Mouse (Mus musculus): ENCODE results near the gene Il12rb1. TPM values are rescaled to one million over a fixed set of nuclear protein-coding genes. Genes with fewer than 3 reads are reported as not detected.
A peak's percentile ranks its signal among the peaks of the same experiment; 100 is the strongest.

Il12rb1 gene
- polyA plus RNA-seq, 1 experiment from 2014 or later, result 0.36 TPM

GRCm38 (mm10) chr8:70804481-70805206 is 3.6 kb upstream of the Il12rb1 start, which contains the start of gene Mast3:
TSS of gene Mast3 (minus strand) at chr8:70805054.
- no peaks in the 10 kb centered on the region for H3K36me3 ChIP-seq (replicated peaks)
- WGBS, result under 1% methylated on average over 45 of the region's 45 CpGs
- peak; percentile 88 for ATAC-seq (replicated peaks)

DNA sequence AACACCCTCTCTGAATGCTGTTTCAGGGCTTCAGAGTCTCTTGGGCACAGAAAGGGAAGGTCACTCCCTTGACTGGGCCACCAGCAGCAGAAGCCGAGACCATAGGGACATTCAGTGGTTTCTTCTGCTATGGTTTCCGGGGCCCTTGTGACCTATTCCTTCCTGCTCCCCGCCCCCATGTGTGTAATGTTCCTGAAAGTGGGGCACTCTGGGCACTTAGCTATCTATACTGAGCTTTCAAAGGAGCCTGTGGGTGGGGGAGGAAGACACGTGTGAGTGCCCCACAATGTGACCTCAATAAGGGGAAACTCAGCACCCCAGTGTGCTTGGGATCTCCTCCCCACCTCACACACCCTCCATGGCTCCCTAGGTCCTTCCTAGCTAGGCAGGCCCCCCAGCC is 1.7 kb upstream of the Il12rb1 start:
- Histone ChIP-seq H3K36me3 (replicated peaks) (no peaks in the 10 kb centered on the region), H3K4me1 (peaks cover 18% of the 10 kb centered on the region), H3K27ac (no peak overlapping the region), H3K9me3 (no peaks in the 10 kb centered on the region), H3K9ac (no peak overlapping the region), H3K27me3 (replicated peaks) (peaks cover 44% of the 10 kb centered on the region), H3K4me3 (no peak overlapping the region), H3K4me2 (no peak overlapping the region)
- no peak for ATAC-seq (replicated peaks)
- 74% methylated on average over 4 of the region's 4 CpGs for WGBS

More at GRCm38 (mm10) chr8:70804481-70805206, 3.6 kb upstream of the Il12rb1 start, which contains the start of gene Mast3:
- H3K4me2 ChIP-seq, result peak within 1 kb of the TSS; percentile 88
- H3K9ac ChIP-seq, result peak within 1 kb of the TSS; percentile 44
- H3K27me3 ChIP-seq (replicated peaks), result peaks cover 56% of the 10 kb centered on the region
- no peaks in the 10 kb centered on the region for H3K9me3 ChIP-seq
- no peak within 1 kb of the TSS for H3K27ac ChIP-seq
- H3K4me1 ChIP-seq, result peaks cover 21% of the 10 kb centered on the region
- H3K4me3 ChIP-seq, result peak within 1 kb of the TSS; percentile 55

DNA sequence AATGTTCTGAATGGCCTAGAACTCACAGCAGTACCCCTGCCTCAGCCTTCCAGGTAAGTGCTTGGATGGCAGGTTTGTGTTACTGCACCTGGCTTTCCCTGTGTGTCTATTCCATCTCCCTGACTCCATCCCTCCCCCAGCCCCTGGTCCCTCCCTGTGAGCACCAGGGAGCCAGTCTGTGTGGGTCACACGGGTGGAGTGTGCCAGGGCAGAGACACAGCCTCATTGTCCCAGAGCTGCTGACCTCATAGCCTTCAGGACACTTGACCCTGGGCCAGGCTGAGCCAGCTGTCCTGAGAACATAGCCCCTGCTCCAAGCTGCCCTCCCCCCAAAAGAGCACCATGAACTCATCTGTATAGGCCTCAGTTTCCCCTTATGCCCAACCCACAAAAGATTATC is 945 bp upstream of the Il12rb1 start:
- Histone ChIP-seq H3K27ac (no peak overlapping the region), H3K27me3 (replicated peaks) (peaks cover 43% of the 10 kb centered on the region), H3K36me3 (replicated peaks) (no peaks in the 10 kb centered on the region), H3K9ac (no peak overlapping the region), H3K9me3 (no peaks in the 10 kb centered on the region), H3K4me3 (no peak overlapping the region), H3K4me1 (peaks cover 18% of the 10 kb centered on the region), H3K4me2 (no peak overlapping the region)
- WGBS, result 62% methylated on average over 1 of the region's 1 CpGs
- no peak for ATAC-seq (replicated peaks)

DNA sequence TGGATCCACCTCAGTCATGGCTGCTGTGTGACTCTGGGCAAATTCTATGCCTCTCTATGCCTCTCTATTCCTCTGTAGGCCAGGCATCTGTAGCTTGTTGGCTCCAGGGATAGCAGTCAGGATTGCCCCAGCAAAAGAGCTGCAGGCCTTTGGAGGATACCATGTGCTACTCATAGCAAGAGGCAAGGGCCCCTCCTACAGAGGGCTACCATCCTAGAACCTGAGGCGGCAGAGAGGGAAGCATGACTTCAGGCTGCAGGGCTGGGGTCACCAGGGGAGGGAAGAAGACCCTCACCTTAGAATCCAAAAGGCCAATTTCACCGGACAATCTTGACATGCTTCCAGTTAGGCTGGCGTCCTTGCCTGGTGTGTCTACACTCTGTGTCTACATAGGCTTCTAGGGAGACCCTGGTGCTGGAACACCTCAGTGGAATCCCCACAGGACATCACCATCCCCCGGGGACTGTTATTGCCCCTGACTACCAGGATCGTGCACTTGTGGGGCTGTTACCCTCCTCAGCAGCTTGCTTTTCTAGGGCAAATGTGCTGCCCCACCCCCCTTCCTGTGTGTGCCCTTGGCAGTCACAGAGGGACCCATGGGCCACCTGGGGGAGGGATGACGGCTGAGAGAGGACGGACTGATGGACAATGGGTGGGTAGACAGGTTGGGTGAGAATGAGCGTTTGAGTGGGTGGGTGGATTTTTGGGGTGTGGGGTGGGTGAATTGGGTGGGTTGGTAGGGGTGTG is 879 bp downstream of the Il12rb1 start:
- WGBS, result 80% methylated on average over 8 of the region's 8 CpGs
- peaks cover 27% of the 10 kb centered on the region for H3K27me3 ChIP-seq (replicated peaks)
- peaks cover 11% of the 10 kb centered on the region for H3K4me1 ChIP-seq
- no peak overlapping the region for H3K9ac ChIP-seq
- ATAC-seq (replicated peaks), result no peak
- no peak overlapping the region for H3K4me2 ChIP-seq
- no peaks in the 10 kb centered on the region for H3K36me3 ChIP-seq (replicated peaks)
- H3K9me3 ChIP-seq, result no peaks in the 10 kb centered on the region
- no peak overlapping the region for H3K4me3 ChIP-seq
- H3K27ac ChIP-seq, result no peak overlapping the region

DNA sequence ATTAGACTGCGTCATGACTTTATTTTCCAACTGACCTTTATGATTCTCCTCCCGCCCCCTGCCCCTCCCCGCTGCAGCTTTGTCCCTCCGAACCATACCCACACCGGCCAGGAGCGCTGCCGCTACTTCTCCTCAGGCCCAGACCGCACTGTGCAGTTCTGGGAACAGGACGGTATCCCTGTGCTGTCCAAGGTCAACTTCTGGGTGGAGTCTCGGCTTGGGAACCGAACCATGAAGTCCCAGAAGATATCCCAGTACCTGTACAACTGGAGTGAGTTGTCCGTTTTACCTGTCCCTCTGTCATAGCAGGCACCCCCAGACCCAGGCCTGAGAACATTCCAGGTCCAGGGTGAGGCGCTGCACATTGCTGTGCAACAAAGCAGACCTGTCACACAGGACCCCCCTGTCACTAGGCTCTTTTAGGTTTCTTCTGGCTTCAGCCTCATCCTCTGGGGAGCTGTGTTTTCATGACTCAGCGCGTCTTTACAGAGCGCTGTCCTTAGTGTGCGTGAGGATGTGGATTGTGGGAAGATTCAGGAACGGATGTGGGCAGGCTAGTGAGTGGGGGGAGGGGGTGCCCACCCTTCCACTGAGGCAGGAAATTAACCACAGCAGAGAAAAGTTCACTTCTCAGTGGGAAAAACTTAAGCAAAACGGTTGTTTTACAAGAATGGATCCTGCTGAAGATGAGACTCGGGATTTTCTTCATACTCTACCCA is 2.9 kb downstream of the Il12rb1 start:
- Histone ChIP-seq H3K4me1 (no peaks in the 10 kb centered on the region), H3K27me3 (replicated peaks) (peaks cover 23% of the 10 kb centered on the region)

GRCm38 (mm10) chr8:70812055-70812454 is 3.8 kb downstream of the Il12rb1 start:
- Histone ChIP-seq H3K27me3 (replicated peaks) (peaks cover 22% of the 10 kb centered on the region), H3K36me3 (replicated peaks) (no peaks in the 10 kb centered on the region), H3K9me3 (no peaks in the 10 kb centered on the region), H3K27ac (no peak overlapping the region), H3K4me2 (no peak overlapping the region), H3K4me1 (peaks cover 5% of the 10 kb centered on the region; the same call in 1 of the 2 replicates), H3K9ac (no peak overlapping the region), H3K4me3 (no peak overlapping the region)
- 39% methylated on average over 4 of the region's 4 CpGs for WGBS
- no peak for ATAC-seq (replicated peaks)

More for the DNA sequence above, 2.9 kb downstream of the Il12rb1 start:
- H3K4me2 ChIP-seq, result no peak overlapping the region
- no peak for ATAC-seq (replicated peaks)
- no peak overlapping the region for H3K27ac ChIP-seq
- no peaks in the 10 kb centered on the region for H3K9me3 ChIP-seq
- 74% methylated on average over 20 of the region's 20 CpGs for WGBS
- H3K4me3 ChIP-seq, result no peak overlapping the region
- H3K36me3 ChIP-seq (replicated peaks), result no peaks in the 10 kb centered on the region
- H3K9ac ChIP-seq, result no peak overlapping the region

DNA sequence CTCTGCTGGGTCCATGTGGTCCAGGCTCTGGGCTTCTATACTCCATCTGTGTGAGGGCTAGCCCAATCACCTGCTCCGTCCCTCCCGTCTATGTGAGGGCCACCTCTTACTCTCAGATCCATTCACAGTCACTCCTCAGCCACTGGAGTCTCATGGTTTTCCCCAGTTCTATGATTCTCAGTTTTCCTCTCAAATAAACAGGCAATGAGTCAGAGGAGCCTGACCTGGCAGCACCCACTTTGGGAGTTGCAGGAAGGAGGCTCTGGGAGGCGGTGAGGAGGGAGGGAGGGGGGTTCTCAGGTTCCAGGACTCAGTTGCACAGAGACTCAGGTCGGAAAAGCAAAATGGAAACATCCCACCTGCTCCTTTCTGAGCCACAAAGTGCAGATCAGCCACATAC is 4.6 kb downstream of the Il12rb1 start:
- Histone ChIP-seq H3K36me3 (replicated peaks) (no peaks in the 10 kb centered on the region), H3K4me3 (no peak overlapping the region), H3K9me3 (no peaks in the 10 kb centered on the region), H3K27me3 (replicated peaks) (peaks cover 22% of the 10 kb centered on the region), H3K27ac (no peak overlapping the region), H3K4me2 (no peak overlapping the region), H3K4me1 (peaks cover 5% of the 10 kb centered on the region; the same call in 1 of the 2 replicates), H3K9ac (no peak overlapping the region)
- ATAC-seq (replicated peaks), result no peak
- WGBS, result 62% methylated on average over 4 of the region's 4 CpGs

DNA sequence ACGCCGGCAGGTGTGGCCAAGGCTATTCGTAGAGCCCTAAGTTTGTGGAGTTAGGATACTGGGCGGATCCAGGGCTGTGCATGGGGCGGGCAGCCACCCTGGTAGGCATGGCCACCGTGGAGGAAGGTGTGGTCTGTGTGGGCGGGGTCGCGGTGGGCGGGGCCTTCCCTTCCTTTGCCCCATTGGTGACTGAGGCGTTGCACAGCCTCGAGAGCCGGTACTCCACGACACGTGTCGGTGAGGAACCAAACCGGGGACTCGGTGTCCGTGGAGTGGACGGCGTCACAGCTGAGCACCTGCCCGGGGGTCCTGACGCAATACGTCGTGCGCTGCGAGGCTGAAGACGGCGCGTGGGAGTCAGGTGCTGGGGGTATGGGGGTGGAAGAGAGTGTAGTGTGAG is 8.4 kb downstream of the Il12rb1 start:
- no peak overlapping the region for H3K9ac ChIP-seq
- no peak for ATAC-seq (replicated peaks)
- no peaks in the 10 kb centered on the region for H3K9me3 ChIP-seq
- WGBS, result 11% methylated on average over 30 of the region's 30 CpGs
- H3K4me2 ChIP-seq, result peak overlapping the region; percentile 34
- no peak overlapping the region for H3K4me3 ChIP-seq
- H3K36me3 ChIP-seq (replicated peaks), result no peaks in the 10 kb centered on the region
- H3K27ac ChIP-seq, result no peak overlapping the region
- peaks cover 5% of the 10 kb centered on the region; the same call in 1 of the 2 replicates for H3K4me1 ChIP-seq
- peaks cover 31% of the 10 kb centered on the region for H3K27me3 ChIP-seq (replicated peaks)

DNA sequence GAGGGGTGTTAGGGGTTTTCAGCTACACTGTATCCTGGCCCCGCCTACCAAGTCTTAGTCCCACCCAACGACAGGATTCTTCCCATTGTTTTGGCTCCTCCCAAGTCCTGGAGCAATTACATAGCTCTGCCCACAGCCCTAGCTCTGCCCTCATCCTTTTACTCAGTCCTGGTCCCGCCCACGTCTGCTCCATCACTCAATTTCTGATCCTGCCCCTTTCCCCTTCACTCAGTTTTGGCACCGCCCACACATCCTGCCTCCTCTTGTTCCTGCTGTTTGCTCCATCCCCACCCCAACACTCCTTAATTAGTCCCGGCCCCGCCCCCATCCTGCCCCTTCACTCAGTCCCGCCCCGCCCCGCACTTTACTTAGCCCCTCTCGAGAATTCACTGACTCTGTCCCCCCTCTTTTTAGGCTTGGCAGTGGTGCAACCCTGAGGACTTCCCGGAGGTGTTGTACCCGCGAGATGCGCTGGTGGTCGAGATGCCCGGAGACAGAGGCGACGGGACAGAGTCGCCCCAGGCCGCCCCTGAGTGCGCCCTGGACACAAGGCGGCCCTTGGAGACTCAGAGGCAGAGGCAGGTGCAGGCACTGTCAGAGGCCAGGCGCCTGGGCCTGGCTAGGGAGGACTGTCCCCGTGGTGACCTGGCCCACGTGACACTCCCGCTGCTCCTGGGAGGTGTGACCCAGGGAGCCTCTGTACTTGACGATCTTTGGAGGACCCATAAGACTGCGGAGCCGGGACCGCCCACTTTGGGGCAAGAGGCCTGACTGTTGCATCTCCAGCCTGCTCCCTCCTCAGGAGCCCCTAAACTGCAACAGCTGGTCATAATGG is 12.1 kb downstream of the Il12rb1 start:
- Histone ChIP-seq H3K4me1 (peaks cover 5% of the 10 kb centered on the region; the same call in 1 of the 2 replicates), H3K4me2 (no peak overlapping the region), H3K9me3 (no peaks in the 10 kb centered on the region), H3K4me3 (no peak overlapping the region), H3K27me3 (replicated peaks) (peaks cover 25% of the 10 kb centered on the region), H3K27ac (no peak overlapping the region), H3K9ac (no peak overlapping the region), H3K36me3 (replicated peaks) (no peaks in the 10 kb centered on the region)
- peak; percentile 25; the same call in 1 of the 2 replicates for ATAC-seq (replicated peaks)
- WGBS, result 4% methylated on average over 31 of the region's 31 CpGs

DNA sequence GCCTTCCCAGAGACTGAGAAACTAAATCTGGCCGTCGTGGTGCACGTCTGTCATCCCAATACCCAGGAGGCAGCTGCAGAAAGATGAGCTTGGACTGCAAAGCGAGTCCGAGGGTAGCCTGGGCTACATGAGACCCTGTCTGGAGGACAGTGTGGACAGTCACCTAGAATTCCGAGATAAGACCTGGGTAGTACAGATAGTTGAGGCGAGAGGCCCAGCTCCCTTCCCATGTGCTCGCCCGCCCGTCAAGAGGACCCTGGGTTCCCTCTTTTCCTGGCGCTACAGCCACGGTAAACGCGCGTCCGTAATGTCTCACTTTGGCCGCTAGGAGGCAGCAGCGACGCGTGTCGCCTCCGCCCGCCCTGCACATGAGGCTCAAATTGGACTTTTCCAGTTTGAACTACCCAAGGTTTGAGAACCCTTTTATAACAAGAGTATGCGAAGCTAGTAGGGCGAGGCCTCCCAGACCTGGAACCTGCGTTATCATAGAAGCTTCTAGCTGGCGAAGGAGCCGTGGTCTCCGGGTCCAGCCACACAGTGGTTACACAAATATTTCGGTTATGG is 13.2 kb downstream of the Il12rb1 start:
- Histone ChIP-seq H3K27me3 (replicated peaks) (peaks cover 13% of the 10 kb centered on the region), H3K36me3 (replicated peaks) (no peaks in the 10 kb centered on the region), H3K27ac (no peak overlapping the region), H3K9ac (no peak overlapping the region), H3K9me3 (no peaks in the 10 kb centered on the region), H3K4me3 (no peak overlapping the region), H3K4me1 (peaks cover 5% of the 10 kb centered on the region; the same call in 1 of the 2 replicates), H3K4me2 (no peak overlapping the region)
- 18% methylated on average over 30 of the region's 30 CpGs for WGBS
- peak; percentile 30; the same call in 1 of the 2 replicates for ATAC-seq (replicated peaks)

DNA sequence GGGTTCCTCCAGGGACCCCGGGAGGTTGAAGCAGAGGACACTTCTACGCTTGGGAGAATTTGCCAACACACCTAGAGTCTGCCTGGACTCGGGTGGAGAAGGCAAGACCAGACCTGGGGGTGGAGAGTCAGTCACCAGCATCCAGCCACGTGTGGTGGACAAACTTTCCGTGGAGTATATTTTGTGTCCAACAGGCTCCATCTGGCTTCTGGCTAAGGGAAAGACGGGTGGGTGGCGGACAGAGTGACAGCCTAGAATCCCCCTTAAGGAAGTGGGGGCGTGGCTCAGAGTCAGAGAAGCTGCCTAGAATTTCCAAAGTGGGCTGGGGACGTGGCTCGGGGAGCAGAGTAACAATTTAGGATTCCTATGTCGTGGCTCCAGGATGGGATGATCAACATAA is 13.7 kb downstream of the Il12rb1 start:
- no peaks in the 10 kb centered on the region for H3K9me3 ChIP-seq
- H3K27ac ChIP-seq, result no peak overlapping the region
- no peaks in the 10 kb centered on the region for H3K36me3 ChIP-seq (replicated peaks)
- no peak overlapping the region for H3K4me2 ChIP-seq
- H3K27me3 ChIP-seq (replicated peaks), result peaks cover 10% of the 10 kb centered on the region
- 50% methylated on average over 11 of the region's 11 CpGs for WGBS
- no peak overlapping the region for H3K4me3 ChIP-seq
- peaks cover under 1% of the 10 kb centered on the region; the same call in 1 of the 2 replicates for H3K4me1 ChIP-seq
- no peak overlapping the region for H3K9ac ChIP-seq
- no peak for ATAC-seq (replicated peaks)

Data from midbrain, embryonic 15.5 days (tissue).